Mouse (Mus musculus): ENCODE data around the gene Ints14. TPM values are rescaled to one million over a fixed set of nuclear protein-coding genes. Genes with fewer than 3 reads are reported as not detected.

Ints14 gene
- 54.7 TPM for polyA plus RNA-seq (2017; shearing (Covaris generic))

GRCm38 (mm10) chr9:64960117-64960977, at the start of gene Ints14:
Ints14 (plus strand) TSS chr9:64960905.

GRCm38 (mm10) chr9:64951161-64951657, 9.5 kb upstream of the Ints14 start, which contains the start of gene Slc24a1:
Slc24a1 (minus strand) TSS chr9:64951607.

GRCm38 (mm10) chr9:65020991-65021886, 60.5 kb downstream of the Ints14 start, which contains the start of gene Hacd3:
Hacd3 (minus strand) TSS chr9:65021693.

GRCm38 (mm10) chr9:65032269-65033108, 71.8 kb downstream of the Ints14 start, which contains the start of gene Dpp8:
Dpp8 (plus strand) TSS chr9:65032414.

Other genes starting within 250 kb of the Ints14 start
- 200 TPM for gene Rab11a, start 223.1 kb upstream of the Ints14 start, polyA plus RNA-seq (2017; shearing (Covaris generic))
- gene Dennd4a, start 149.6 kb upstream of the Ints14 start, polyA plus RNA-seq (2017; shearing (Covaris generic)) = 33.9 TPM
- gene Slc24a1, start 9.3 kb upstream of the Ints14 start, polyA plus RNA-seq (2017; shearing (Covaris generic)) = 0.09 TPM
- gene Hacd3, start 60.8 kb downstream of the Ints14 start, polyA plus RNA-seq (2017; shearing (Covaris generic)) = 168 TPM
- gene Dpp8, start 71.5 kb downstream of the Ints14 start, polyA plus RNA-seq (2017; shearing (Covaris generic)) = 30.9 TPM
- gene Igdcc4, start 140.6 kb downstream of the Ints14 start, polyA plus RNA-seq (2017; shearing (Covaris generic)) = 0.11 TPM
- gene Igdcc3, start 180.3 kb downstream of the Ints14 start, polyA plus RNA-seq (2017; shearing (Covaris generic)) = not detected
- 7.0 TPM for gene Parp16, start 234.4 kb downstream of the Ints14 start, polyA plus RNA-seq (2017; shearing (Covaris generic))

All from CD4-positive, CD25-positive, alpha-beta regulatory T cell, adult 9 weeks (primary cell).